Mouse (Mus musculus) frontal cortex, postnatal 14 days (tissue): Measurements from ENCODE around the gene Gadd45g.

ENCODE experiments used
- DNase-seq, 2 experiments: peaks; one replicate each; pipeline ENCODE4 v3.0.0; 2022; ENCODE audit warnings: low spot score in 2 of 2

Gadd45g gene

DNA sequence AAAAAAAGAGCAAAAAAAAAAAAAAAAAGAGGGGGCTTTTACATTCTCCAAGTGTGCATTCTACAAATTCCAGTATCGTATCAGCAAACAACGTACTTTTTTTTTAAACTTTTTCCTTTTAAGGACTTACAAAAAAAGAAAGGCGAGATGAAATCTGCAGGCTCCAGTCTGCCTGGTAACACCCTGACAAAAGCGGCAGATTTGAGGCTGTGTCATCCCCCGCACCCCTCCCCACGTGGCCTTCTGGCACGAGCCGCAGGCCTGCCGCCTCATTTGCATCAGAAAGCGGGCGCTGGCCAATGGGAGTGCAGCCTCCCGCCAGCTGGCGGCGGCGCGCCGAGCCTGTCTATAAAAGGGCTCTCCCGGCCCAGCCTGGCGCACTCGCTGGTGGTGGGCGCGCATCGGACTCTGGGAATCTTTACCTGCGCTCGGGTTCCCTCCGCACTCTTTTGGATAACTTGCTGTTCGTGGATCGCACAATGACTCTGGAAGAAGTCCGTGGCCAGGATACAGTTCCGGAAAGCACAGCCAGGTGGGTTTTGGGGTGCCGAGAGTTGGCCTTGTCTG lies at the start of gene Gadd45g:
Gene Gadd45g (plus strand): TSS at position 378 of the 567 bp plus-strand sequence.
- DNase-seq: peak; percentile 94

DNA sequence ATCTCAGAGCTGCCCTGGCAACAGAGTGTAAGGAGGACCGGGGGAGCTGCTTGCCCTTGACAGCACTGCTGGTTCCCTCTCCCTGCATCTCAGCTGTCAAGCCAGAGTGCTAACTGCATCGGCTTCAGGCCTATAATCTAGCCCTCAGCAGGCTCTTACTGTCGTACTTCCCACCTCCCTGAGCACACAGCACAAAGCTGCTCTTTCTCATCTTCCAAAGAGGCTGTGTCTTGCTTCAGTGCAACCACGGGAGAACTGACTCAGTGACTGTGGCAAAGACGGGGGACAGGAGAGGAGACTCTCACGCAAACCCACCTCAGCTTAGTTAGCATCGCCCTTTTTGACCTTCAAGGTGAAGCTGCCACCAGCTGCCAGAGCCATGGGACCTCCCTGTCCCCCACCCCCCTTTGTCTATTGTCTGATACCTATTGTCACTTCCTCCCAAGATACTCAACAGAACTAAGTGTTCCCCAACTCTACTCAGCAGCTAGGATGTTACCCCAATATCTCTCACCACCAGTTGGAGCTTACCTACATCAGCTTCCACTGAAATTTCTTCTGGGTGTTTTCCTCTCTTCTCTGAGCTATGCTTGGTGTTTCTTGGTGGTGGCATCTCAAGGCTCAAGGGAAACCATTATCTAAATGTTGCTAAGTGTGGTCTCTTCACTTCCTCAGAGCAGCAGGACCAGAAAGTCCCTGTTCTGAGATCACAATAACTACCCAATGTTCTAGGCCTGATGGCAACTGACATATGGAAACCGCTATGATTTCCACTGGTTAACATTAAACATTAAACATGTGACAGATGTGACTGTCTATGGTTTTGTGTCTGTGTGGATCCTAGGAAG lies 48.4 kb upstream of the Gadd45g start:
- DNase-seq: no peak

DNA sequence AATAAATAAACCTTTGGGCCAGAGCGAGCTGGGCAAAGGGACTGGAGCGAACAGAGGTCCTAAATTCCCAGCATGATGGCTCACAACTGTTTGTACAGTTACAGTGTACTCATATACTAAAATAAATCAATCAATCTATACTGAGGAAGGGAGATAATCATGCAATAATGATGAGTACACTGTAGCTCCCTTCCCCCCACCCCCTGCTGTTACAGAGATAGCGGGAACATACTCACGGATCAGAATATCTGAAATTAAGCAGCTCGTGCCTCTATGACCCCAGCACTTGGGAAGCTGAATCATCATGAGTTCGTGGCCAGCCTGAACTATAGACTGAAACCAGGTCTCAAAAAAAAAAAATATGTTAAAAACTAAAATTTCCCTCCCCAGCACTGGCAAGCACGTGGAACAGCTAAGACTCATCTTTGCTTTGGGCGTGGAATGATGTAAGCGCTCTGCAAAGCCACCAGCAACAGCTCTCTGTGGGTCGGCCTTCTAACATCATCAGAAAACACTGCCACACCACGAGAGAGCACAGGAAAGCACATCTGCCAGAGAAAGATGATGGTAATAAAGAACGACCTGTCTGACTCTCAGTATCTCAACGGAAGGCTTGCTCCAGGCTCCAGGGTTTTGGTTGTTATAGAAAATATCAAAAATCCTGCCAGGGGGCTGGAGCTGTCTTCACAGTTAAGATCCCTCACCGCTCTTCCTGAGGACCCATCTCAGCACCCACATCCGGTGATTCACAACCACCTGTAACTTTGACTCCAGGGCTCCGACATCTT lies 46.5 kb upstream of the Gadd45g start:
- DNase-seq: no peak

DNA sequence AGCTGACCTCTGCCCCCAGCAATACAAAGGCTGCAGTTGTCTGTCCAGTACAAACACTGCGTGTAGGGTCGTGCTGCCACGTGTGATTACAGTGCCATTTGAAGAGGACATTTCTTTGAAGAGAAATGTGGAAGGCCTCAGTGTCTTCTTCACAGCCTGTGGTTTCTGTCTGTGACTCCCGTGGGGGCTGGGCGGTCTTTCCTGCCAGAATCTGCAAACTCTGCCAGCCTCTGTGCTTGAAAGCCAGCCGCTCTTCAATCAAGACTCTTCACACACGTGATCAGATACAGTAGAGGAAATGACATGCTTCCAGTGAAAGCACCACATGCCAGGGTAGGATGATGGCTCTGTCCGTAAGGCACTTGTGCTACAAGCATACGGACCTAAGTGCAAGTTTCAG lies 45.6 kb upstream of the Gadd45g start:
- DNase-seq: no peak

DNA sequence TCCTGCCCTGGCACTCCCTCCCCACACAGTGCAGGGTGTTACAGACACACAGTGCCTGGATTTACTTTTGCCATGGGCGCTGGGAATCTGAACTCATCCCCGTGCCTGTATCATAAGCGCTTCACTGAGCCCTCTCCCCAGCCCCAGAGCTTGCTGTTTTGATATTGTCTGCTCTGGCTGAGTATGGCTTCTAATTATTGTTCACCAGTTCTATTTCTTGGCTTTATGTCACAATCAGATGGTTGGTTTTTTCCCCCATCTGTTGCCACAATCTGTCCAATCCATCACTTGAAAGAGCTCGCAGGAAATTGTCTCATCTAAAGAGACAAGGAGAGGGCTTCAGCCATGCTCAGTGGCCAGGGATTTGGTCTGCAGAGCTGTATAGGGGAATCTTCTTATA lies 40.8 kb upstream of the Gadd45g start:
- DNase-seq: no peak

DNA sequence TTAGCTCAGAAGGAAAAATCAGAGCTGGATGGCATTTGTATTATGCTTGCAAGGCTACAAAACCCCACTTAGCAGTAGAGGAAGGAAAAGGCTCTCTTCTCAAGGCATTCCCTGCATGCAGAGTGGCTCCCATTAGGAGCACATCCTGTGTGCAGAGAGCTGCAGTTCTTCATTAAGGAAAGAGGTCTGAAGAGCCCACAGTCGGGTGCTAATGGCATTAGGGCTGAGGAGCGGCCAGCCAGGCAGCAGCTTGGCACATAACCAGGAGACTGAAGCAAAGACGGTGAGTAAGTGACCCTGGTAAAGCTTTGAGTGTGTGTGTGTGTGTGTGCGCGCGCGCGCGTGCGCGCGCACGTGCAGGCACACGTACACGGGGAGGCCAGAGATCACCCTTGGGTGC lies 40.3 kb upstream of the Gadd45g start:
- DNase-seq: no peak

DNA sequence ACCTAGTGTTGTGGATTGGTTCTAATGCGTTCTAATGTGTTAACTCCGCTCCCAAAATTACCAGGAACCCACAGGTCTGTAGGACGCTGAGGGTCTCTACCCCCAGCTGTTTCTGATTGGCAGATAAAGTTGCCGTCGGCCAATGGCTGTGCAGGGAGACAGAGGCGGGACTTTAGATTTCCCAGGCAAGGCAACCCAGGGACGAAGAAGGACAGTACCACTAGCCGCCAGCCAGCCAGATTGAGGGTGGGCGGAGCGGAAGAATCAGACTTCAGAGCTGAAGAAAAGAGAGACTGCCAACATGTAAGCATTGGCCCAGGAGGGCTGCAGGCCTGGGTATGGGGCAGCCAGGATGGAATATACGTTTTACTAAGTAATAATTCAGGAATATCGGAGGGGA lies 38.3 kb upstream of the Gadd45g start:
- DNase-seq: no peak

DNA sequence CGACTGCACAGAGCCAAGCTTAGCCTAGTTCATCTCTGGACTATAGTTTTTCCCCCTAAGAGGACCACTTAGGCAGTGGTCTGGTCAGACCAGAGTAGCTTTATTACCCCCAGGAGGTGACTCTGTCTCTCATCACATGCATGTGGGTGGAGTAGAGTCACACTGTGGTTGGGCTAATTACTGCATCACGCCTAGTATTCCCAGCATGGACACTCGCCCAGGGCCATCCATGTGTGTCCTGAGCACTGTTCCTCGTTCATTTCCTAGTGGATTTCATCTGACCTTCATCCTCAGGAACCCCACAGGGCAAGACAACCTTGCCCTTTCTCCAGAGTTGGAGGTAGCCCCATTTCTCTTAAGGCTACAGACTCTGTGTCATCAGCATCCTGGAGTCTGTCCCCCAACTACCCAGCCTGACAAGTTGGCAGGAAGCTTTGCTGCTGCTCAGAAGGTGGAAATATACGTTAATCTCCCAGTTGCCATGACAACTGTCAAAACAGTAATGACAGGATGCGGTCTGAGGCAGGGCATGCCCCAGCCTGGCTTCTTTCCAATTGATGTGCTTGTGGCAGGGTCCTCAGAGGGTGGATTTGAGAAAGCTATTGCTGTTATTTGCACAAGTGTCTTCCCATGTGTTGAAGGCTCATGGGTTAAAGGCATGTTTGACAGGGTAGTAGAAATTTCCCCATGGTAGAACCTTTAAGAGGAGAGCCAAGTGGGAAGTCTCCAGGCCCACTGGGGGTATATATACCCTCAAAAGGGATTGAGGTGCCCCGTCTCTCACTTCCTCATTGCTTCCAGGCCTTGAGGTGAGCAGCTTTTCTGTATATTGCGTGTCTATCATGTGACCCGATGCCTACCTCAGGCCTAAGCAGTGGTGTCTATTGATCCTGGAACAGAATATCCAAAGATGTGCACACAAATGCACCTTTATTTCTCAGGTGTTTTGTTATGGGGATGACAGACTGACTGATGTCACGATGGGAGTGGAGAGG lies 32.6 kb upstream of the Gadd45g start:
- no peak for DNase-seq

DNA sequence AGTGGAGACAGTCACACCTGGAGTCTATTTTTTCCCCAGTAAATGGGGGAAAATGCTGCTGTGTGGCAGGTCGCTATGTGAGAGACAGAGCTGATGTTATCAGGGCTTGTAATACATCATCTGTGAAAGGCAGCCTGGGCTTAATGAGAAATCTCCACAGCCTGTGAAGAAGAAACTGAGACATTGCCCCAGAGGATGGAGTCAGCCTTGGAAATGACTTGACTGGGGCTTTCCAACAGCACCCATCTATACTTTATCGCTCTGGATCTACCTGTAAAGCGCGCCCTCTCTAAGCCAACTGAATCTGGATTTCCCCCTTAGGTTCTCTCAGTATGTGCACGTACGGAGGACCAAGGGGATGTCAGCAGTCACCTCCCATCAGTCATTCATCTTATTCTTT lies 31.8 kb upstream of the Gadd45g start:
- DNase-seq: no peak

DNA sequence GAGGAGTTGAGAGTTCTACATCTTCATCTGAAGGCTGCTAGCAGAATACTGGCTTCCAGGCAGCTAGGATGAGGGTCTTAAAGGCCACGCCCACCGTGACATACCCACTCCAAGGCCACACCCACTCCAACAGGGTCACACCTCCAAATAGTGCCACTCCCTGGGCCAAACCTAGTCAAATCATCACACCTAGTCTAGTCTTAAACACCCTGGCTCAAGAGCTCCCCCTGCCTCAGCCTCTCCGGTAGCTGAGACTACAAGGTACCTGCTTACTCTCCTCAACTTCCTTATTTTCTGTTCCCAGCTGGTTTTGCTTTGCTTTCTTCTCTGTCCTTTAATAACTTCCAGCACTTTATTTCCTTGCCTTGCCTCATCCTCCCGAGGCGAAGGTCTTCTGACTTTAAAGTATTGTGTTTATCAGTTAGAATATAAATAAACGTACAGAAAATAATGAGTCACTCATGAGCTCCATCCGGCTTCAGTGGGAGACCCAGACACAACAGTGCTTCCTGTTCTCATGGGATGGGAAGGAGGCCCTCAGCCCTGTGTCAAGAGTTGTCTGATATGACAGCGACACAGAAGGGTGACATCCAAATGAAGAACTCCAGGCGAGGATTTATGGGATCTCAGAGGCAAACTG lies 30.5 kb upstream of the Gadd45g start:
- DNase-seq: no peak

DNA sequence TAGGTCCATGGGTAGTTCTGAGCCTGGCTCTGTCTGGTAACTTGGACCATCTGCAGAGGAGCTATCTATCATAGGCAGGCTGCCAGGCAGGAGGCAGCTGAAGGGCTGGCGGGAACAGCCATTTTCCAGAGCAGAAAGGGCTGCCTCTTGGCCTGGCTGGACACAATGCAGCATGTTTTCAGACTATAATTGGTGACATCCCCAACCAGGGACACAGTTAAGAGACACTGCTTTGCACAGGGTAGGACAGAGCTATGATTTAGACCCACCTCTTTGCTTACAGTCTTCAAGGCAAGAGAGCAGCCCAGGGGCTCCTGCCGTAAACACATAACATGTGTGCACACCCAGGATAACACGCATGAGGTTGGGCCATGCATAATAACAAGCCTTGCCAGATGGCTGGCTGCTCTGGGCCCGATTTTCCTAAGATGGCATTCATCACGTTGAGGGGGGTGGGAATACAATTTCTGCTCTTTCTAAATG lies 29.9 kb upstream of the Gadd45g start:
- DNase-seq: peak in 1 of 2 experiments; percentile 21

DNA sequence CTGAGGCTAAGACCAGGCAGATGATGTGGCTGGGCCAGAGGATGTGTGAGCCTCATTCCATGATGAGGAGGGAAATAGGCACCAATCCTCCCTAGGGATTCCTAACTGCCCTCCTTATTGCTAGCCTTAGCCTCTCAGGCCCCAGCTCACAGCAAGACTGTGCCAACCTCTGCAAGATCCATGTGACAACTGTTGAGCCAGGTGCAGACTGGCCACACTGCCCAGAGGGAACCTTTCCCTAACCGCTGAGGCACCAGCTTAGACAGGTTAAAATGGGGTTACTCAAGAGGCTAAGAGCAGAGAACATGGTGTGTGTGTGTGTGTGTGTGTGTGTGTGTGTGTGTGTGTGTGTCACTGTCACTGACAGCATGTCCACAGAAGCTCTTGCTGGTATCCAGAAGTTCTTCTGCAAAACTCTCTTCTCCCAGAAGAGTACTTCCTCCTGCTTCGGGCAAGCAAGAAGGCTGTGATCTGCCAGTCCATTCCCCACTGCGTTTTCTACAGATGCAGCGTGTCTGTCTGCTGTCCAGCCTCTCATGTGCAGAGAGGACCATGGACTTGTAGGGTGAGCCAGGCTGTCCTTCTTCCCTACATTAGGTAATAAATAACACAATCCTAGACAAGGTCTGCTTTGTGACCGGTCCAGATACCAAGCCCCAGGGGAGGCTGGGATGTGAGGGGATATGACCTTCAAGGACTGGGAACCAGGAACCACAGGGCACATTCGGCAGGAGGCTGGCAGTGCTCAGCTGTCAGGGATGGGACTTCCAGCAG lies 28.1 kb upstream of the Gadd45g start:
- no peak for DNase-seq

DNA sequence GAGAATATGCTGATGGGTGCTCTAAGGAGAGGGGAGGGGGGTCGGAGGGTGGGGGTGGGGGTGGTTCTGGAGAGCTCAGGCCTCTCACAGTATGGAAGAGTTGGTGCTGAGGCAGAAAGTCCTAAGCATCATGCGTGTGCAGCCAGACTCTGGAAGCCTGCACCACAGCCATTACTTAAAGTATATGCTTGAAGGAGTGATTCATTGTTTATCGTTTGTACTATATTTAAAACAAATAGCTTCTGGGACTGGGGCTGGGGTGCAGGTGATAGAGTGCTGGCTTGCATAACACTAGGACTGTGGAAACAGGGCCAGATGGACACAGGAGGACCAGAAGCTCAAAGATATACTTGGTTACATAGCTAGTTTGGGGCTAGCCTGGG lies 27.5 kb upstream of the Gadd45g start:
- no peak for DNase-seq

DNA sequence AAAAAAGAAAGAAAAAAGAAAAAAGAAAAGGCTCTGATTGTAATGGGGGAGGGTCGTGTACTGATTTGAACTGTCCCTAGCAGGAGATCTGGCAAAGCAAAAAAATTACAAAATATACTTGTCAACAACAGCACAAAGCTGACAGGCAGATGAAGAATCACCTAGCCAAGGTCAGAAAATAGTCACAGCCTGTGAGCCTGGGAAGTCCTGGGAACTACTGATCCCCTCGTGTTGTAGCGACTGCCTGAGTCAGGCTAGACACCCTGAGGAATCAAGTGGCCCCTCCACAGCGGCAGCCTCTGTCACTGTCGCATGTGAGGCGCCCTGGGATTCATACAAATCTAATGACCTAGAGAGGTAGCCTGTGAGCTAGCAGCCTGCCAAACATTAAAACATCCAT lies 27.1 kb upstream of the Gadd45g start:
- DNase-seq: no peak

DNA sequence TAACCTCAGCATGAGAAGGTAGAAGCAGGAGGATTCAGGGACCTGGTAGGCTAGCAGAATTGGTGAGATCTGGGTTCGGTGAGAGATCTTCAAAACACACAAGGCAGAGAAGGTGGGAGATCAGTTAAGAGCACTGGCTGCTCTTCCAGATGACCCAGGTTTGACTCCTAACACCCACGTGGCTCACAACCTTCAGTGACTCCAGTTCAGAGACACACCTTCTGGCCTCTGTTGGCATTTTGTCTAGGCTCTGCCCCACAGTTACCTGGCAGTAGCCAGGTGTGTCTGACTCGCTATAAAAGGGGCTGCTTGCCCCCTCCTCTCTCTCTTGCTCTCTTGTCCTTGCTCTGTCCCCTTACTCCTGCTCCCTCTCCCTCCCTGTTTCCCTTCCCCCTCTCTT lies 24.5 kb upstream of the Gadd45g start:
- DNase-seq: no peak

DNA sequence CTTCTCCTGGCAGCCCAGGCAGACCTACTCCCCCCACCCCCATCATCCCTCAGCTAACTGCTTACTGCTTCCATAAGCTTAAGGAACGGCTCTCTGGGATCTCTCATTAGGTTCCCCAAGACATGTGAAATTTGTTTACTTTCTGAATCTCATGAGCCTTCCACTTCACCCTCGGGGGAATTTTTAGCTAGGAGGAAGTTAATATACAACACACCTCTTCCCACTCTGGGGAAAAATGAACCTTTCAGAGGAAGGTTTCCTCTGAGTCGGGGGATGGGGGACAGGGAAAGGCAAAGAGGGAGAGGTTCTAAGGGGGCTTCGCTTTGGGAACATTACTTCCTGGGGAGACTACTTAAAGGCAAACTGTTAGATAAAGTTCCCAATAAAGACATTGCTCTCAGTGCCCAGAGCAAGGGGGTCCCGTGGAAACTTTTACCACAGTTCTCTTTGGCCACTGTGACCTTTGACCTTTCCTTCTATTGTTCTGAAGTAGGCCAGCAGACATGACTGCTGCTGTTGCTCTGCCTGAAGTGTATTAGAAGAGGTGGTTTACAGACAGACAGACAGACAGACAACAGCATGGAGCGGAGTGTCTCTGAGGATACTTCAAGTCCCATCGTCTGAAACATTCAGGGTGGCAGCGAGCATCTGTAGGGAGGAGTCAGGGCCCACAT lies 22.5 kb upstream of the Gadd45g start:
- no peak for DNase-seq

DNA sequence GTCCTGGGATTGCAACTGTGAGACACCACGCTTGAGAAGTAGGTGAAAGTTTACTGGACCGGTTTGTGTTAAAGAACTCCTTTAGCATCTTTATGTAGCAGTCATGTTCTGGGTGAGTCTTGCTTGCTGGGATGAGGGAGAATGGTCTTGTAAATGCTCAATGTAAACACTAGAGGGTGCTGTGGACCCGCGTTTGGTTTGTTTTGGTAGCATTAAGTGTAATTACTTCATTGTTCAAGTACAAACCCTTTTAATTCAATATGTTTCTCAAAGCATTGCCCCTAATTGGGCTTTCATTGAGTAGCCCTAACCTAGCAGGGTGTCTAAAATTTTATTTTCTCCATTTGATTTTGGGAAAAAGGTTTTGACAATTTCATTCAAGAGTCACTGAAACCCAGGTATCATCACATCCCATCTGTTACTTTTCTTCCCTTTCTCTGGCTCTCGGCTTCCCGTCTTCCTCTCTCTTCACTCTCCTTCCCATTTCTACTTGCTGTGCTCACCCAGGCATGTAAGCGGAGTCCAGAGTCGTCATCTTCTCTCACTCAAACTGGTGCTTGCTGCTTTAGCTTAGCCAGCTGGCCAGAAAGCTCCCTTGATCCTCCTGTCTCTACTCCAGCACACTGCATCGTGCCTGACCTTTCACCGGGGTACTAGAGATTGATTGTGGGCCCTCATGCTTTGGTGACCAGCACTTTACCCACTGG lies 15.6 kb upstream of the Gadd45g start:
- DNase-seq: no peak

DNA sequence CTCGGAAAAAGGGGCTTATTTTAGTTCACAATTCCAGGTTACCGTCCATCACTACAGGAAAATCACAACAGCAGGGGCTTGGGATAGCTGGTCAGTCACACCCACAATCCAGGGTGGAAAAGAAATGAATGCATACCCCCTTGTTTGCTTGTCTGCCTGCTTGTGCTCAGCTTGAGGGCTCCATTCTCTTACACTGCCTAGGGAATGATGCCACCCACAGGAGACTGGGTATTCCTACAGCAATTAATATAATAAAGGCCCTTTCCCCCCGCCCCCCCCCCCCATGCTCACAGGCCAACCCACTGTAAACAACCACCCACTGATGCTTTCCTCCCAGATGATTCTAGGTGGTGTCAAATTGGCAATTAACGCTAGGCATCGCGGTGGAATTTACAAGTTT lies 14.0 kb upstream of the Gadd45g start:
- no peak for DNase-seq

DNA sequence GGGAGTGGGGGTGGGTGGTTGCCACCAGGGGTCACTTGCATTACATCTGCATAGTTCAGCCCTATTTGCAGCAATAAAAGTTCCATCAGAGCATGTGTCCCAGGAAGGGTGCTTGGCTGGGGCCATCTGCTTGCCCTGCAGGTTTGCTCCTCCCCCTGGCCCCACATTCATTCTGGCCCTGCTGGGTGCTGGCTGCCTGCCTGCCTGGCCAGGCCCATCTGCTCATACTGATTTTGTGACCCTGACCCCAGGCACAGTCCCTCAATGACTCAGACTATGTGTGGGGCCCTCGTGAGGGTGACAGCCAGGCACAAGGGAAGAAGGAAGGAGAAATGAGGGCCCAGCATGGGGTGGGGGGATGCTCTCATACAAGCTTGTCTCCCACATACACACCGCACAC lies 12.9 kb upstream of the Gadd45g start:
- DNase-seq: no peak
